Mouse (Mus musculus) ovary, adult 10 weeks (tissue): ENCODE results near the gene Tmem88. TPM values are rescaled to one million over a fixed set of nuclear protein-coding genes. Genes with fewer than 3 reads are reported as not detected.

Experiments
- polyA plus RNA-seq: library from polyadenylated mRNA; stranded (reverse); fragments of 350-450 nt; fragmentation: Illumina TruSeq; extraction: RNeasy Lipid Tissue Mini Kit (QIAGEN cat#74804); gene quantifications from one replicate; pipeline ENCODE4 v1.2.3, GENCODE M21; 2014

Tmem88 gene
- 0.88 TPM for polyA plus RNA-seq

DNA sequence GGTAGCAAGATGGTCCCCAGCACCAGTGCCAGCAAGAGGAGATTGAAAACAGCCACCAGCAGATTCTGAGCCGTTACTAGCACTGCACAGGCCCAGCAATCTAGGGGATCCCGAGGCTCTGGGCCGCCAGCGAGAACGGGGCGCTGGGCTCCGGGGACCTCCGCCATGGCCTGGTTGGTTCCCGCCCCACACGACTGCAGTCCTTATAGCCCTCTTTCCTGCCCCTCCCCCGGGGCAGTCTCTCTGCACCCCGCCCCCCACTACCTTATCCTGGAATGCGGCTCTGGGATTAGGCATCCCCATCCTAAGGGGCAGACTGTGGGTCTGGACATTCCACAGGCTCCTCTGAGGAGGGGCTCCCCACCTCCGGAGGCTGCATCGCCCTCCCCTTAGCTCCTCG is at the start of gene Tmem88:
Gene Tmem88 (minus strand): TSS at position 176 of the 400 bp plus-strand sequence.

DNA sequence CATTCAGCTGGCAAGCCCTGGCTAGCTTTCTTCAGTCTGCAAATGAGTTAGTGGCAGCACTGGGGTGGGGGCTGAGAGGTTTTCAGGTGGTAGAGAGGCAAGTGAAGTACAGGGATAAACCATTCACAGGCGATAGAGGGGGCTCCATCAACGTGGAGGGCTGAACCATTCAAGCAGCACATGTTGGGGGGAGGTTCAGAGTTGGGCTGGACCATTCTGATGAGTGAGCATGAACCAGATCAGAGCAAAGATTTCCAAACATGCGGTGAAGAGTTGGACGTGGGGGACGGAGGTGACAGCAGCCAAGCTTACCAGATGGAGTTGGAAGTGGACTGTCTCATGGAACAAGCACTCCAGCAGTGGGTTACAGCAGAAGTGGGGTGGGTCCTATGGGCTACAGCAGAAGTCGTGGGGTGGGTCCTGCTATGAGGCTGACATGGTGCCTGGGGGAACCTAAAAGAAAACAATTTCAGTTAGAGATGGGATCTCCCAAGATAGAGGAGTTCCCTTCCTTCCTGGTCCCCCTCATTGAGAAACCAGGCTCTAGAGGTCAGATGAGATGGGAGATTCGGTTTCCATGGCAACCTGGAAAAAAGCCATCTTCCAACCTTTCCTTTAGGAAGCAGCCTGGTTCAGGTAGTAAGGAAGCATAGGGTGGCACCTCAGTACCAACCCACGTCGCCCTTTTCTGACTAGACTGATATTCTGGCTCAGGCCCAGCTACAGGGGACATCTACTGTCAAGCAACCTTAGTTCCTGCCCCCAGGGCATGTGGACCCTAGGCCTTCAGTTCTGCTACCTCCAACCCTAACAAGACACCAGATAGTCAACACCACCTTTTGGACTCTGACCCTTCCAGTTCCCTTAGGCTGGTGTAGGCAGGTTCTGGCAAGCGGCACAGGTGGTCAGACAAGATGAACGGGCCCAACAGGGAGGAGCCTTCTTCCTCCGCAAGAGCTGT is 15.5 kb upstream of the Tmem88 start, which contains the start of gene Kdm6b:
Gene Kdm6b (minus strand): TSS at position 455 of the 961 bp plus-strand sequence.

GRCm38 (mm10) chr11:69395235-69395633 is 2.8 kb downstream of the Tmem88 start, which contains the start of the genes Naa38 and Cyb5d1:
Gene Naa38 (plus strand): TSS chr11:69395487.
Gene Cyb5d1 (minus strand): TSS chr11:69395631.

GRCm38 (mm10) chr11:69369215-69369989 is 28.6 kb downstream of the Tmem88 start, which contains the start of gene Chd3:
Gene Chd3 (minus strand): TSS chr11:69369406.

Other genes starting within 250 kb of the Tmem88 start
- gene Alox12b, start 241.2 kb downstream of the Tmem88 start, polyA plus RNA-seq: not detected
- gene Alox8, start 200.4 kb downstream of the Tmem88 start, polyA plus RNA-seq: not detected
- 0.97 TPM for gene Gucy2e, start 161.2 kb downstream of the Tmem88 start, polyA plus RNA-seq
- 2.4 TPM for gene Cntrob, start 74.5 kb downstream of the Tmem88 start, polyA plus RNA-seq
- 40.0 TPM for gene Trappc1, start 74.3 kb downstream of the Tmem88 start, polyA plus RNA-seq
- 6.8 TPM for gene Kcnab3, start 72.0 kb downstream of the Tmem88 start, polyA plus RNA-seq
- gene Rnf227, start 57.8 kb downstream of the Tmem88 start, polyA plus RNA-seq: 15.5 TPM
- gene Chd3, start 28.8 kb downstream of the Tmem88 start, polyA plus RNA-seq: 13.1 TPM
- gene Naa38, start 2.7 kb downstream of the Tmem88 start, polyA plus RNA-seq: 3.6 TPM
- gene Cyb5d1, start 2.6 kb downstream of the Tmem88 start, polyA plus RNA-seq: 42.1 TPM
- 8.6 TPM for gene Kdm6b, start 15.4 kb upstream of the Tmem88 start, polyA plus RNA-seq
- 0.48 TPM for gene Dnah2, start 150.9 kb upstream of the Tmem88 start, polyA plus RNA-seq
- gene Efnb3, start 162.0 kb upstream of the Tmem88 start, polyA plus RNA-seq: 1.6 TPM
- gene Wrap53, start 182.0 kb upstream of the Tmem88 start, polyA plus RNA-seq: 1.1 TPM
- 9.2 TPM for gene Trp53, start 182.1 kb upstream of the Tmem88 start, polyA plus RNA-seq
- 165 TPM for gene Atp1b2, start 207.7 kb upstream of the Tmem88 start, polyA plus RNA-seq
- 0.66 TPM for gene Shbg, start 219.7 kb upstream of the Tmem88 start, polyA plus RNA-seq
- gene Sat2, start 223.8 kb upstream of the Tmem88 start, polyA plus RNA-seq: 4.7 TPM
- 11.1 TPM for gene Fxr2, start 234.8 kb upstream of the Tmem88 start, polyA plus RNA-seq